28 mouse cellular contexts compared by ENCODE assay signal in the genomic region with DNA sequence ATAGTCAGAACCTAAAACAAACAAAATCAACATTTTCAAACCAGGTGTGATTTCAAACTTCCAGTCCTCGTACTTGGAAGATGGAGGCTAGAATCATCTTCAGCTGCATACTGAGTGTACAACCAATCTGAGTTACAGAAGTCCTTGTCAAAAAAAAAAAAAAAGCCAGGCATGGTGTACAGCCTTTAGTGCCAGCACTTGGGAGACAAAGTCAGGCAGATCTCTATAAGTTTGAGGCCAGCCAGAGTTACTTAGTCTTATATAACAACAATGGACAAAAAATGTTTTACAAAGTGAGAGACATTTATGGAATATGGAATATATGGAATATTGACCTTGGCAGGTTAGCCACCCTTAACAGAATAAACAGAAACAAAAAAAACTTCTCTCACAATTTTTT.
"Had no signal": no experiment of that assay in that cellular context is flagged by ENCODE, and none has a peak within 500 bp of the region (broad histone marks: within the 10 kb centered on the region; RNA-seq: fewer than 3 reads in every experiment).

No protein-coding gene starts in this region.

- DNase-seq: left cerebral cortex, postnatal 4 days; liver; liver, embryonic 13.5 days; liver, postnatal 0 days; lung, adult 18-20 months; lung, adult 2 months; lung, embryonic 14.5 days; lung, postnatal 10 days; lung, postnatal 14 days; lung, postnatal 36 days; lung, postnatal 4 days; midbrain, embryonic 14.5 days had no signal

- H3K27me3 ChIP-seq: limb, embryonic 12.5 days; limb, embryonic 13.5 days; limb, embryonic 15.5 days; lung, embryonic 15.5 days had no signal

- H3K4me1 ChIP-seq: limb, embryonic 12.5 days; midbrain, embryonic 12.5 days had no signal

- H3K27ac ChIP-seq: limb, embryonic 10.5 days; limb, embryonic 12.5 days; limb, embryonic 13.5 days; limb, embryonic 15.5 days; liver, embryonic 12.5 days; liver, embryonic 13.5 days; liver, embryonic 14.5 days; liver, embryonic 15.5 days; lung, embryonic 15.5 days; macrophage; midbrain, embryonic 10.5 days; midbrain, embryonic 12.5 days; midbrain, embryonic 13.5 days; midbrain, embryonic 15.5 days had no signal

- H3K9me3 ChIP-seq: limb, embryonic 10.5 days; limb, embryonic 13.5 days; limb, embryonic 15.5 days; liver, embryonic 12.5 days; liver, embryonic 13.5 days; liver, embryonic 15.5 days; lung, embryonic 15.5 days; megakaryocyte, embryonic 14.5 days; midbrain, embryonic 10.5 days; midbrain, embryonic 12.5 days; midbrain, embryonic 13.5 days; midbrain, embryonic 15.5 days had no signal

- H3K4me2 ChIP-seq: limb, embryonic 12.5 days; limb, embryonic 15.5 days; midbrain, embryonic 11.5 days; midbrain, embryonic 12.5 days; midbrain, embryonic 13.5 days; midbrain, embryonic 15.5 days had no signal

- H3K4me3 ChIP-seq: limb, embryonic 12.5 days; liver, embryonic 12.5 days; liver, embryonic 13.5 days; liver, embryonic 15.5 days; megakaryocyte, embryonic 14.5 days; midbrain, embryonic 12.5 days; midbrain, embryonic 13.5 days; midbrain, embryonic 15.5 days; myocyte had no signal

- H3K9ac ChIP-seq: limb, embryonic 12.5 days; limb, embryonic 13.5 days; limb, embryonic 15.5 days; liver, embryonic 12.5 days; liver, embryonic 13.5 days; liver, embryonic 14.5 days; liver, embryonic 15.5 days; liver, postnatal 0 days; lung, embryonic 14.5 days; lung, embryonic 15.5 days; midbrain, embryonic 12.5 days; midbrain, embryonic 13.5 days; midbrain, embryonic 15.5 days had no signal

- H3K36me3 ChIP-seq: limb, embryonic 10.5 days; limb, embryonic 12.5 days; limb, embryonic 13.5 days; limb, embryonic 15.5 days; liver, embryonic 12.5 days; liver, embryonic 13.5 days; liver, embryonic 15.5 days; lung, embryonic 15.5 days; midbrain, embryonic 10.5 days; midbrain, embryonic 12.5 days; midbrain, embryonic 13.5 days; midbrain, embryonic 15.5 days had no signal
